Mouse (Mus musculus) heart, adult 9 months (tissue): ENCODE measurements at regions not wholly inside any gene's neighbourhood (a gene's known extent, or its start where the extent isn't known, plus 50 kb on each side); places are given as distances from the start of the nearest gene placed in this dataset.

Experiments used
- DNase-seq, 2 experiments: peaks; one replicate each; pipeline ENCODE4 v3.0.0; 2022; ENCODE audit warnings: low spot score in 2 of 2

GRCm38 (mm10) chr1:151118982-151119381 is 63.4 kb upstream of the Gm47985 start:
- no peak for DNase-seq

GRCm38 (mm10) chr1:151119566-151119965 is 62.8 kb upstream of the Gm47985 start:
- no peak for DNase-seq

GRCm38 (mm10) chr1:151121686-151122085 is 60.7 kb upstream of the Gm47985 start:
- DNase-seq = no peak

- no peak for DNase-seq
These were observed 58.4 kb upstream of the Gm47985 start for GRCm38 (mm10) chr1:151123964-151124363.

GRCm38 (mm10) chr1:151125028-151125659 is 57.2 kb upstream of the Gm47985 start:
- DNase-seq = no peak

- peak in 1 of 2 experiments; percentile 22 for DNase-seq
These were observed 56.4 kb upstream of the Gm47985 start for GRCm38 (mm10) chr1:151125764-151126485.

- no peak for DNase-seq
These were observed 55.6 kb upstream of the Gm47985 start for GRCm38 (mm10) chr1:151126756-151127155.

GRCm38 (mm10) chr1:151128005-151128404 is 54.3 kb upstream of the Gm47985 start:
- peak; percentile 66 to 68 for DNase-seq

GRCm38 (mm10) chr1:151128955-151129354 is 53.4 kb upstream of the Gm47985 start:
- no peak for DNase-seq

- peak in 1 of 2 experiments; percentile 32 for DNase-seq
These were observed 52.3 kb upstream of the Gm47985 start for GRCm38 (mm10) chr1:151130036-151130435.

GRCm38 (mm10) chr1:151130845-151131626 is 51.3 kb upstream of the Gm47985 start:
- no peak for DNase-seq

GRCm38 (mm10) chr1:151131627-151132284 is 50.6 kb upstream of the Gm47985 start:
- DNase-seq = no peak
